Mouse (Mus musculus) embryo, embryonic 11.5 days (tissue): ENCODE measurements at regions not wholly inside any gene's neighbourhood (a gene's known extent, or its start where the extent isn't known, plus 50 kb on each side); places are given as distances from the start of the nearest gene placed in this dataset.

ENCODE experiments used
- DNase-seq: peaks from one replicate; pipeline ENCODE4 v3.0.0-alpha.2; 2012; ENCODE audit warnings: low read depth, low spot score

- no peak for DNase-seq
Measured at GRCm38 (mm10) chr12:12517020-12517419, 255.1 kb downstream of the Fam49a start.

GRCm38 (mm10) chr12:12510764-12511163 lies 248.8 kb downstream of the Fam49a start:
- DNase-seq = no peak

- no peak for DNase-seq
Measured at GRCm38 (mm10) chr12:12509164-12509937, 247.4 kb downstream of the Fam49a start.

- no peak for DNase-seq
Measured at GRCm38 (mm10) chr12:12508487-12509125, 246.7 kb downstream of the Fam49a start.

- DNase-seq = no peak
Measured at GRCm38 (mm10) chr12:12506671-12507070, 244.7 kb downstream of the Fam49a start.

GRCm38 (mm10) chr12:12505590-12505989 lies 243.7 kb downstream of the Fam49a start:
- DNase-seq = no peak

- no peak for DNase-seq
Measured at GRCm38 (mm10) chr12:12499903-12500302, 238.0 kb downstream of the Fam49a start.

- DNase-seq = no peak
Measured at GRCm38 (mm10) chr12:12498621-12499020, 236.7 kb downstream of the Fam49a start.

GRCm38 (mm10) chr12:12497277-12497841 lies 235.4 kb downstream of the Fam49a start:
- no peak for DNase-seq

GRCm38 (mm10) chr12:12496593-12497141 lies 234.7 kb downstream of the Fam49a start:
- no peak for DNase-seq

GRCm38 (mm10) chr12:12490173-12490572 lies 228.2 kb downstream of the Fam49a start:
- DNase-seq = no peak

- no peak for DNase-seq
Measured at GRCm38 (mm10) chr12:12488090-12488489, 226.2 kb downstream of the Fam49a start.

- DNase-seq = no peak
Measured at GRCm38 (mm10) chr12:12486656-12487356, 224.9 kb downstream of the Fam49a start.

GRCm38 (mm10) chr12:12484921-12485680 lies 223.2 kb downstream of the Fam49a start:
- DNase-seq = no peak

GRCm38 (mm10) chr12:12480451-12480850 lies 218.5 kb downstream of the Fam49a start:
- DNase-seq = no peak

GRCm38 (mm10) chr12:12452086-12452485 lies 190.1 kb downstream of the Fam49a start:
- DNase-seq = no peak

- DNase-seq = no peak
Measured at GRCm38 (mm10) chr12:12446768-12447167, 184.8 kb downstream of the Fam49a start.

GRCm38 (mm10) chr12:12446281-12446680 lies 184.3 kb downstream of the Fam49a start:
- no peak for DNase-seq

- DNase-seq = no peak
Measured at GRCm38 (mm10) chr12:12442872-12443271, 180.9 kb downstream of the Fam49a start.

GRCm38 (mm10) chr12:12436379-12436778 lies 174.4 kb downstream of the Fam49a start:
- DNase-seq = no peak

- no peak for DNase-seq
Measured at GRCm38 (mm10) chr12:12432597-12432996, 170.7 kb downstream of the Fam49a start.
